Mouse (Mus musculus): Measurements from ENCODE around the gene Tecpr2. TPM values are rescaled to one million over a fixed set of nuclear protein-coding genes. Genes with fewer than 3 reads are reported as not detected.
"Not testable (repeated sequence)": the region's sequence is repeated elsewhere in the genome, so short reads cannot be mapped to it uniquely, and the experiment has no call there.

Tecpr2 gene
- polyA plus RNA-seq, 1 experiment, result 4.2 TPM

- no peaks in the 10 kb centered on the region for H3K79me2 ChIP-seq (ENCODE audit: control insufficient read depth, insufficient read depth)
- H3K4me2 ChIP-seq (ENCODE audit: low read depth), result no peak overlapping the region
- no peak for TF ChIP-seq E2F4 (IDR thresholded peaks at IDR 0.05; ENCODE audit: insufficient read depth)
- TF ChIP-seq MYOD1 (IDR thresholded peaks at IDR 0.05; ENCODE audit: control insufficient read depth in 1 of 3, insufficient read length in 2 of 3, low read depth in 2 of 3), result no peak
- TF ChIP-seq TCF12 (IDR thresholded peaks at IDR 0.05; ENCODE audit: insufficient read depth, poor library complexity, severe bottlenecking), result no peak
- TF ChIP-seq TCF3 (IDR thresholded peaks at IDR 0.05; ENCODE audit: insufficient read length, low read depth), result no peak
- H3K27me3 ChIP-seq (ENCODE audit: control insufficient read depth, insufficient read depth, insufficient read length), result no peaks in the 10 kb centered on the region
- H3K36me3 ChIP-seq (ENCODE audit: control insufficient read depth, insufficient read depth), result no peaks in the 10 kb centered on the region
- no peak overlapping the region for H3K4me3 ChIP-seq
- H3ac ChIP-seq (ENCODE audit: control insufficient read depth, insufficient read length), result no peak overlapping the region
Measured at GRCm38 (mm10) chr12:110854786-110855737, 34.0 kb upstream of the Tecpr2 start.

DNA sequence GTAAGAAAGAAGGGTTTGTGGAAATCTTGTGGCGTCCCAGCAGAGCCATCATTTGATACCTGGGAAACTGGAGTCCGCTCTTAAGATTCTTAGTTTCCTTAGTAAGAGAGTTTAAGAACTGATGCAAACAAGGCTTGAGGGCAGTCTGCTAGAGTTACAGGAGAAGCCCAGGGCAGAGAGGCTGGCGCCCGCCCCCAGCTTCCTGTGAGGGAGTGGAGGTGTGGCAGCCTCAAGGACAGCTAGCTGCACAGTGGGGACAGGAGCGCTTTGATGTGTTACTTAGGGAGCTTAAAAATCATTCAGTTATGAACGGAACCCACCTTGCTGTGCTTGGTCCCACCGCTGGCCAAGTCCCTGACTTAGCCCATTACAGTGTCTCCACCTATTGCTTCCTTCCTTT lies 31.9 kb upstream of the Tecpr2 start:
- Histone ChIP-seq H3K4me2 (ENCODE audit: low read depth) (no peak overlapping the region), H3K36me3 (ENCODE audit: control insufficient read depth, insufficient read depth) (no peaks in the 10 kb centered on the region), H3K79me2 (ENCODE audit: control insufficient read depth, insufficient read depth) (no peaks in the 10 kb centered on the region), H3ac (ENCODE audit: control insufficient read depth, insufficient read length) (no peak overlapping the region), H3K27me3 (ENCODE audit: control insufficient read depth, insufficient read depth, insufficient read length) (no peaks in the 10 kb centered on the region), H3K4me3 (no peak overlapping the region)
- TF ChIP-seq SRF (IDR thresholded peaks at IDR 0.05; ENCODE audit: control insufficient read depth, insufficient read length, low read depth), result no peak
- TF ChIP-seq MAX (IDR thresholded peaks at IDR 0.05; ENCODE audit: low read depth), result no peak
- TF ChIP-seq MYOG (IDR thresholded peaks at IDR 0.05; ENCODE audit: control insufficient read depth in 1 of 3, insufficient read depth in 1 of 3, insufficient read length in 2 of 3, low read depth in 2 of 3), result no peak
- TF ChIP-seq CEBPB (IDR thresholded peaks at IDR 0.05; ENCODE audit: insufficient read depth, poor library complexity, severe bottlenecking), result no peak
- no peak for TF ChIP-seq TCF3 (IDR thresholded peaks at IDR 0.05; ENCODE audit: insufficient read length, low read depth)
- no peak for TF ChIP-seq E2F4 (IDR thresholded peaks at IDR 0.05; ENCODE audit: insufficient read depth)
- TF ChIP-seq TCF12 (IDR thresholded peaks at IDR 0.05; ENCODE audit: insufficient read depth, poor library complexity, severe bottlenecking), result no peak
- TF ChIP-seq POLR2A (IDR thresholded peaks at IDR 0.05; ENCODE audit: insufficient read length, low read depth), result no peak
- no peak for TF ChIP-seq USF1 (IDR thresholded peaks at IDR 0.05; ENCODE audit: low read depth)
- no peak for TF ChIP-seq POLR2AphosphoS2 (IDR thresholded peaks at IDR 0.05; ENCODE audit: insufficient read length, low read depth)
- no peak for TF ChIP-seq MYOD1 (IDR thresholded peaks at IDR 0.05; ENCODE audit: control insufficient read depth in 1 of 3, insufficient read length in 2 of 3, low read depth in 2 of 3)
- no peak for TF ChIP-seq REST (IDR thresholded peaks at IDR 0.05; ENCODE audit: insufficient read depth, insufficient read length)

DNA sequence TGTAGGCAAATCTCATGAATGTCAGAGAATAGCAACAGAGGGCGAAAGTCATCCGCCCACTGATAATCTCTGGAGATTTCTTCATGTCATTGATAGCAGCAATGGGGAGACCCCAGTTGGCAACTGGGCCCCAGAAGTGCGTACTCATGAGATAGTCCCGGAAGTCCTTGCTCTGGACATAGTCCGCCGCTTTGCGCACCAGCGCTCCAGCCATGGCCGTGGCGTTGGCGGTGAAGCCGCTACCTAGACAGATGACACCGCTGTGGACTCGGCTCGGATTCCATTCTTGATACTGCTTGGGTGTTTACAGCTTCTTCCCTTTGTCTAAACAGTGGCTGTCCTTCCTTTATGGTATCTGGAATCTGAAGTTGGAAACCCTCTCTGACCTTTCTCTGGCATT lies 30.4 kb upstream of the Tecpr2 start:
- peak; percentile 27 for TF ChIP-seq POLR2A (IDR thresholded peaks at IDR 0.05; ENCODE audit: insufficient read length, low read depth)
- H3K79me2 ChIP-seq (ENCODE audit: control insufficient read depth, insufficient read depth); H3K4me3 ChIP-seq; H3ac ChIP-seq (ENCODE audit: control insufficient read depth, insufficient read length); H3K4me2 ChIP-seq (ENCODE audit: low read depth); H3K27me3 ChIP-seq (ENCODE audit: control insufficient read depth, insufficient read depth, insufficient read length); H3K36me3 ChIP-seq (ENCODE audit: control insufficient read depth, insufficient read depth): not testable (repeated sequence)

- TF ChIP-seq MYOG (IDR thresholded peaks at IDR 0.05; ENCODE audit: control insufficient read depth in 1 of 3, insufficient read depth in 1 of 3, insufficient read length in 2 of 3, low read depth in 2 of 3) (no peak), POLR2A (IDR thresholded peaks at IDR 0.05; ENCODE audit: insufficient read length, low read depth) (no peak), SRF (IDR thresholded peaks at IDR 0.05; ENCODE audit: control insufficient read depth, insufficient read length, low read depth) (no peak), MAX (IDR thresholded peaks at IDR 0.05; ENCODE audit: low read depth) (no peak), MYOD1 (IDR thresholded peaks at IDR 0.05; ENCODE audit: control insufficient read depth in 1 of 3, insufficient read length in 2 of 3, low read depth in 2 of 3) (no peak), CEBPB (IDR thresholded peaks at IDR 0.05; ENCODE audit: insufficient read depth, poor library complexity, severe bottlenecking) (no peak), POLR2AphosphoS2 (IDR thresholded peaks at IDR 0.05; ENCODE audit: insufficient read length, low read depth) (no peak), E2F4 (IDR thresholded peaks at IDR 0.05; ENCODE audit: insufficient read depth) (no peak), TCF12 (IDR thresholded peaks at IDR 0.05; ENCODE audit: insufficient read depth, poor library complexity, severe bottlenecking) (no peak), REST (IDR thresholded peaks at IDR 0.05; ENCODE audit: insufficient read depth, insufficient read length) (no peak), USF1 (IDR thresholded peaks at IDR 0.05; ENCODE audit: low read depth) (no peak), TCF3 (IDR thresholded peaks at IDR 0.05; ENCODE audit: insufficient read length, low read depth) (no peak)
- Histone ChIP-seq H3K4me2 (ENCODE audit: low read depth) (no peak overlapping the region), H3K36me3 (ENCODE audit: control insufficient read depth, insufficient read depth) (no peaks in the 10 kb centered on the region), H3ac (ENCODE audit: control insufficient read depth, insufficient read length) (no peak overlapping the region), H3K27me3 (ENCODE audit: control insufficient read depth, insufficient read depth, insufficient read length) (no peaks in the 10 kb centered on the region), H3K4me3 (no peak overlapping the region), H3K79me2 (ENCODE audit: control insufficient read depth, insufficient read depth) (no peaks in the 10 kb centered on the region)
Measured at GRCm38 (mm10) chr12:110860293-110860692, 28.8 kb upstream of the Tecpr2 start.

DNA sequence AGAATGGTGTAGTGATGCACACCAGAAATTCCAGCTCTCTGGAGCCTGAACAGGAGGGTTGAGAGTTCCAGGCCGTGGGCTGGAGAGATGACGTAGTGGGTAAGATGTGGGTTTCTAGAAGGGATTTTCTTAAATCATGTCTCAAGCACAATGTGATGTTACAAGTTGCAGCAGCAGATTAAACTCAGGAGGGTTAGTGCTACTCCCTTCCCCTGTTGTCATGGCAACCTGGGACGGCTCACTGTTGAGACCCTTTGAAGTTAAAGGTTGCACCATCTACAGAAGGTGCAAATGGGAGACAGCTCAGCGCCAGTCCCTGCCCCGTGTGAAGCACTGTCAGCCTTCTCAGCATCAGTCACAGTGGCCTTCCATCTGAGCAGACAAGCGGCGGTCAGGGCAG lies 27.8 kb upstream of the Tecpr2 start:
- no peak for TF ChIP-seq POLR2A (IDR thresholded peaks at IDR 0.05; ENCODE audit: insufficient read length, low read depth)
- no peak for TF ChIP-seq REST (IDR thresholded peaks at IDR 0.05; ENCODE audit: insufficient read depth, insufficient read length)
- no peak for TF ChIP-seq MYOG (IDR thresholded peaks at IDR 0.05; ENCODE audit: control insufficient read depth in 1 of 3, insufficient read depth in 1 of 3, insufficient read length in 2 of 3, low read depth in 2 of 3)
- TF ChIP-seq MYOD1 (IDR thresholded peaks at IDR 0.05; ENCODE audit: control insufficient read depth in 1 of 3, insufficient read length in 2 of 3, low read depth in 2 of 3), result no peak
- TF ChIP-seq TCF3 (IDR thresholded peaks at IDR 0.05; ENCODE audit: insufficient read length, low read depth), result no peak
- no peak for TF ChIP-seq USF1 (IDR thresholded peaks at IDR 0.05; ENCODE audit: low read depth)
- no peak for TF ChIP-seq CEBPB (IDR thresholded peaks at IDR 0.05; ENCODE audit: insufficient read depth, poor library complexity, severe bottlenecking)
- no peak for TF ChIP-seq TCF12 (IDR thresholded peaks at IDR 0.05; ENCODE audit: insufficient read depth, poor library complexity, severe bottlenecking)
- TF ChIP-seq MAX (IDR thresholded peaks at IDR 0.05; ENCODE audit: low read depth), result no peak
- no peak for TF ChIP-seq POLR2AphosphoS2 (IDR thresholded peaks at IDR 0.05; ENCODE audit: insufficient read length, low read depth)

More for the DNA sequence above, 27.8 kb upstream of the Tecpr2 start:
- Histone ChIP-seq H3K4me2 (ENCODE audit: low read depth) (no peak overlapping the region), H3K36me3 (ENCODE audit: control insufficient read depth, insufficient read depth) (no peaks in the 10 kb centered on the region), H3ac (ENCODE audit: control insufficient read depth, insufficient read length) (no peak overlapping the region), H3K4me3 (no peak overlapping the region), H3K79me2 (ENCODE audit: control insufficient read depth, insufficient read depth) (no peaks in the 10 kb centered on the region), H3K27me3 (ENCODE audit: control insufficient read depth, insufficient read depth, insufficient read length) (no peaks in the 10 kb centered on the region)
